Mouse (Mus musculus) thymus, adult 2 months (tissue): Measurements from ENCODE around the gene Clmn. TPM values are rescaled to one million over a fixed set of nuclear protein-coding genes. Genes with fewer than 3 reads are reported as not detected.

ENCODE experiments used
- DNase-seq: peaks from one replicate; pipeline ENCODE4 v3.0.0; 2021
- H3K27ac ChIP-seq: fragments of 200-500 bp; 2 replicates; pipeline ENCODE4 v1.5.1; 2012; ENCODE audit warnings: low read length, control low read depth; ENCODE audit not compliant: control insufficient read depth, insufficient read depth
- H3K27me3 ChIP-seq: fragments of 200-500 bp; 2 replicates; pipeline ENCODE4 v1.6.1; 2012; ENCODE audit warnings: mild to moderate bottlenecking, low read length, moderate library complexity, mixed read lengths; ENCODE audit not compliant: control insufficient read depth, insufficient read depth
- H3K36me3 ChIP-seq: fragments of 200-500 bp; 2 replicates; pipeline ENCODE4 v1.6.1; 2012; ENCODE audit warnings: mild to moderate bottlenecking, low read length, moderate library complexity; ENCODE audit not compliant: control insufficient read depth, insufficient read depth
- H3K4me1 ChIP-seq: fragments of 200-500 bp; replicated peaks from 2 replicates; pipeline ENCODE4 v1.6.1; 2012; ENCODE audit warnings: low read length; ENCODE audit not compliant: control insufficient read depth, insufficient read depth
- H3K4me3 ChIP-seq: fragments of 200-500 bp; 2 replicates; pipeline ENCODE4 v1.5.1; 2012; ENCODE audit warnings: mild to moderate bottlenecking, low read length, control low read depth, moderate library complexity; ENCODE audit not compliant: control insufficient read depth, insufficient read depth
- CTCF ChIP-seq: fragments of 200-500 bp; IDR thresholded peaks from 2 replicates; pipeline ENCODE4 v1.5.1; 2012; ENCODE audit warnings: mild to moderate bottlenecking, control low read depth, low read length, moderate library complexity, borderline replicate concordance; ENCODE audit not compliant: control insufficient read depth, poor library complexity, insufficient read depth; ENCODE audit errors: extremely low read depth
- POLR2A ChIP-seq: fragments of 200-500 bp; IDR thresholded peaks from 2 replicates; pipeline ENCODE4 v1.6.1; 2012; ENCODE audit warnings: mild to moderate bottlenecking, low read length, control low read depth, moderate library complexity; ENCODE audit not compliant: control insufficient read depth, poor library complexity, insufficient read depth; ENCODE audit errors: extremely low read depth
- WGBS: fragments of 180-500 bp; shearing (Covaris S2); methylation state at CpG from one replicate; pipeline ENCODE4 v1.1.7; 2018; 5-methylcytosine and 5-hydroxymethylcytosine counted together
- polyA plus RNA-seq: library from polyadenylated mRNA; depleted of rRNA; stranded (reverse); fragments of >200 nt; gene quantifications from 2 replicates; pipeline ENCODE4 v1.2.3, GENCODE M21; 2012

Gene Clmn
- polyA plus RNA-seq, 1 experiment = 1.0 TPM

DNA sequence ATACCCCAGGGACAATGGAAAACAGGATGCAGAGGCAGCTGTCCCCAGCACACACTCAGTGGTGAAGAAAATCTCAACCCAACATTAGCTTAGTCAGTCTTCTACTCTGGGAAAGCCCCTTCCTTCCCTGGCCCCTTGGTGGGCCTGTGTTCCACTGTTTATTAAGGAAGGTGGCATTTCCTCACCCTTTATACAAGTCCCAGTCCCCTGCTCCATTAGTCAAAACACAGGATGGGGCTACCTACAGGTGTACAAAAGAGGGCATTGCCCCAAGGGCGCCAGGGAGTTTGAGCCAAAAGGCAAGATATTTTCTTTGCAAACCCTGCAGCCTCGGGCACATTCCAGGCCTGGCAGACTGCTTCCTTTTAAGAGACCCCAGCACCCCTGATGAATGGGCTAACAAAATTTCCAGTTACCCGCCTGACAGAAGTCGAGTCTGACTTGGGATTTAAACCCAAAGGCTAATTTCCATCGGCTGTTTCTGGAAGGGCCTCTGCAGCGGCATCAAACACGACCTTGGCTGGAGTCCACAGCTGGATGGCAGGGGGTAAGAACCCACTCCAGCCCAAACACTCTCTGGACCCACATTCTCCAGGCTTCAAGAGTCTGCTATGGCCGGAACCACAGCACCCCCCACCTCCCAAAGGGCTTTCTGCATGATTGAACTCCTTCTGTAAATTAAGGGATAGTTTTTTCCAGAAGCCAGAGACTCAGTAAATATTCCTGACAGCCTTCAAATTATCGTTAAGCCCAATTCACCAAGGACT, 63.2 kb downstream of the Clmn start:
- 81% methylated on average over 9 of the region's 9 CpGs for whole genome bisulfite sequencing
- no peak overlapping the region for H3K27ac ChIP-seq
- DNase-seq = no peak

DNA sequence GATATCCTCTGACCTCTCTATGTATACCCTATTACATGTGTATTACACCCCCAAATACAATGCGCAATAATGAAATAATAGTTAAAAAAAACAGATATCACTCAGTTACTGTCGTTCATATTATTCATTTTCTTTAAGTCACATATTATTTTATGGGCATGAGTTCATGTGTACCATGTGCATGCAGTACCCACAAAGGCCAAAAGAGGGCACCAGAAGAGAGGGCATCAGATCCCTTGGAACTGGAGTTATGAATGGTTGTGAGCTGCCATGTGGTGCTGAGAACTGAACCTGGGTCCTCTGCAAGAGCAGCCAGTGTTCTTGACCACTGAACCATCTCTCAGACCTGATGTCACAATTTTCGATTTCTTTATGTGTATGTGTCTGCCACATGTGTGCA, 65.5 kb downstream of the Clmn start:
- no peak for DNase-seq
- WGBS = 95% methylated on average over 3 of the region's 3 CpGs
- Histone ChIP-seq H3K27me3 (no peaks in the 10 kb centered on the region), H3K4me1 (no peaks in the 10 kb centered on the region), H3K27ac (no peak overlapping the region), H3K36me3 (no peaks in the 10 kb centered on the region), H3K4me3 (no peak overlapping the region)
- no peak for TF ChIP-seq CTCF
- TF ChIP-seq POLR2A = no peak

More for the DNA sequence above, 63.2 kb downstream of the Clmn start:
- TF ChIP-seq POLR2A (no peak), CTCF (no peak)
- Histone ChIP-seq H3K4me3 (no peak overlapping the region), H3K4me1 (no peaks in the 10 kb centered on the region), H3K36me3 (no peaks in the 10 kb centered on the region), H3K27me3 (no peaks in the 10 kb centered on the region)

DNA sequence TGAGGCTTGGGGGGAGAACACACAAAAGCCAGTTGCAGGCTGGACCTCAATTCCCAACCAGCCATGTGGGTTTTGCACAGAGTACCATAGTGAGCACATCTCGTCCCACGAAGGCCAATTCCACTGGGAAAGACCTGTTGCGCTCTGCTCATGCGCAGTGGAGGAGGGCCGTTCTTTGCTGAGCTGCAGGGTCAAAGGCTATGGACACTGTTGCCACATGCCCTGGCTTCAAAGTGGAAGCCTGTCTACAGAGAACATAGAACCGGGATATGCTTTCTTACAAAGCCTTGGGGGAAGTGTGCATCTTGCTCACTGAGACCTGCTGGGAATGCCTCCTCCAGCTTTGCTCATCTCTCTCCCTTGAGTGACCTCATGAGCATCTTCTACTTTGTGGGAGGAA, 67.0 kb downstream of the Clmn start:
- DNase-seq = no peak
- no peaks in the 10 kb centered on the region for H3K4me1 ChIP-seq
- H3K27ac ChIP-seq = no peak overlapping the region
- no peaks in the 10 kb centered on the region for H3K27me3 ChIP-seq
- no peaks in the 10 kb centered on the region for H3K36me3 ChIP-seq
- no peak for TF ChIP-seq POLR2A
- no peak for TF ChIP-seq CTCF
- no peak overlapping the region for H3K4me3 ChIP-seq
- 96% methylated on average over 6 of the region's 6 CpGs for WGBS

DNA sequence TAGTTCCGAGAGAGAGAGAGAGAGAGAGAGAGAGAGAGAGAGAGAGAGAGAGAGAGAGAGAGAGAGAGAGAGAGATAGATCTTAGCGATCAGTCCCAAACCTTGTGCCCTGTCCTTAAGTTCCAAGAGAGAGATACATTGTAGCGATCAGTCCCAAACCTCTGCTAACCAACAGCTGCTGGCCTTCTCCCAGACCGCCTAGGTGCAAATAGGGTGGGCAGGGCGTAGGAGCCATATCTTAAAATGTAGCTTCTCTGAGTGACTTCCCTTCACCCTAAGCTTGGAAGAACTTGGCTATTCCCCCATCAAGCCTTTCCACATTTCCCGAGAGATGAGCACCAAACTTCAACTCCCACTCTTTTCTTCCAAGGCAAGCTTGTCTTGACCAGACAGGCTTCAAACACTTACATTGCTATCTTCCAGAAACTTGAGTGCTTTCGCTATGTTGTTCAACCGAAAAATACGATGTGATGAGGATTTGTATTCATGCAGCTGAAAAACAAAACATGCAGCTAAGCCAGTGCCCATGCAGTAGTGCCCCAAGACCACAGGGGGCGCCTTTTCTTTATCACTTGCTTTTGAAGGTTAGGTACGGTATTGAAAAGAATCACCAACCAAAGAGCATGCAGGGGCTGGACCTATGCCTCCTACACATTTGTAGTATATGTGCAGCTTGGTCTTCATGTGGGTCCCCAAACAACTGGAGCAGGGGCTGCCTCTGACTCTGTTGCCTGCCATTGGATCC, 68.1 kb downstream of the Clmn start:
- WGBS = 96% methylated on average over 11 of the region's 11 CpGs
- no peak for TF ChIP-seq CTCF
- no peak for TF ChIP-seq POLR2A
- Histone ChIP-seq H3K4me1 (no peaks in the 10 kb centered on the region), H3K27me3 (no peaks in the 10 kb centered on the region), H3K27ac (no peak overlapping the region), H3K36me3 (no peaks in the 10 kb centered on the region), H3K4me3 (no peak overlapping the region)
- no peak for DNase-seq

DNA sequence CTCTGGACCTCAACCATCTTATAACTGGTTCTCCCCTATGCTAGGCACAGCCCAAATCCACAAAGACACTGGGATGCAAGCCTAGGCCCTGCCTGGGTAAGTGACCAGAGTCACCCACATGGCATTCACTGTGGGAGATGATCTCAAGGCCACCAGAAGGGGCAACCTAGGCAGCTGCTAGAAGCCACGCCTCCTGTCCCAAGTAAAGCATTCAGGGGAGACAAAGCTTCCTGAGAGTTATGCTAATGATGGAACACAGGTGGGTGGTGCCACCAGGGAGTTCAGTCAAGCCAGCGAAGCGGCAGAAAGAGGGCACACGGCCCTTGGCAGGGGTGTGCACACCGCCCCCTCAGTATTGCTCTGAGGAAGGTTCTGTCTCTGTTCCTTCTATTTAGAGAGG, 69.9 kb downstream of the Clmn start:
- Histone ChIP-seq H3K36me3 (no peaks in the 10 kb centered on the region), H3K27ac (no peak overlapping the region), H3K27me3 (no peaks in the 10 kb centered on the region), H3K4me3 (no peak overlapping the region), H3K4me1 (no peaks in the 10 kb centered on the region)
- WGBS = 67% methylated on average over 5 of the region's 5 CpGs
- DNase-seq = no peak
- TF ChIP-seq POLR2A (no peak), CTCF (no peak)

DNA sequence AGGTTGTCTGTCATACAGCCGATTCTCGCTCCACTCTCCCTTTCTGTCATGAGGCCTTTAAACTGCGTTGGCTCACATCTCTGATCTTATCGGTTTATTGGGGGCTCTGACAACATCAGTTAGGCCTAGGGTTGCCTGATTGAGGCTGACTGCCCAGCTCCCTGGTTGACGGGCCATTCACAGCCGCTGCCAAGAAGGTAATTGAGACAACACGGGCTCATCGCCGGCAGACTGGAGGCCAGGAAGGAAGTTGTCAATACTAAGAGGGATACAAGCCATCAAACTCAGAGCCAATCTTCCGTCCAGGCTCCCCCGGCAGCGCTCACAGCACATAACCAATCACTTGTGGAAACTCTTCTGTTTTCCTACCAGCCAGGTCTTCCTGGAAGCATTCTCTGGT, 71.4 kb downstream of the Clmn start:
- H3K36me3 ChIP-seq = no peaks in the 10 kb centered on the region
- TF ChIP-seq POLR2A (no peak), CTCF (no peak)
- H3K4me3 ChIP-seq = no peak overlapping the region
- DNase-seq = no peak
- WGBS = 72% methylated on average over 12 of the region's 12 CpGs
- H3K27ac ChIP-seq = no peak overlapping the region
- no peaks in the 10 kb centered on the region for H3K4me1 ChIP-seq
- H3K27me3 ChIP-seq = no peaks in the 10 kb centered on the region

DNA sequence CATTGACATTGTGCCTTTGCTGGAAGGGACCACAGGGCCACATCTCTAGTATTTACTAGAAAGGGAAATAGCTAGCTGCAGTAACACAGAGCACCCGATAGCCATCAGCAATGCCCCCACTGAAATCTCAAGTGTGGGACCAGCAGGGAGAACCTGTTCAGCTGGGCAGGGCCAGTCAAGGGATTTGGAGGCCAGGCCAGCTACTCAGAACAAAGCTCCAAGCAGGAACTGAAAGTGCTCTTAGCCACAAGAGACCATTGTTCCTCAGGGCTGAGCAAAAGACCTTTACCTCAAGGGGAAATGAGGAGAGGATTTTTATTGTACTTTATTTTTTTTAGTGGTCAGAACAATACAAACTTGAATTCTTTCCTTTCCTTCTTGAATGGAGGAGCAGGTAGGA, 87.3 kb downstream of the Clmn start:
- no peak overlapping the region for H3K27ac ChIP-seq
- no peak for DNase-seq
- no peaks in the 10 kb centered on the region for H3K27me3 ChIP-seq
- no peak overlapping the region for H3K4me3 ChIP-seq
- no peaks in the 10 kb centered on the region for H3K36me3 ChIP-seq
- H3K4me1 ChIP-seq = no peaks in the 10 kb centered on the region
- TF ChIP-seq CTCF = no peak
- TF ChIP-seq POLR2A = no peak
- WGBS = 55% methylated on average over 1 of the region's 1 CpGs
